In the genomic region with DNA sequence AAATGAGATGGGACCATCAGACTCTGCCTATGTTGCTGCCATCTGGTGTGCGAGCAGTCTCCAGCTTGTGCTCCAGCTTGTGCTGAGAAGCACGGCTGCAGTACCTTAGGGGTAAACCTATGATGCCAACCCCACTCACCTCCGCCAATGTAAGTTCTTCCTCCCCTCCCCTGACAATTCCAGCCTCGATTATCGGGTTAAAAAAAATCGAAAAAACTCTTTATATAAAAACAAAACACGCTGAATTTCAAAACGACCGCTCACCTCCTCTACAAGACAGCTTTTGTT, we compare ENCODE assay signal across 9 mouse cellular contexts. TPM values are rescaled to one million over a fixed set of nuclear protein-coding genes. Genes with fewer than 3 reads are reported as not detected.
DNase-seq lines count a peak whose midpoint lies in the region; ATAC-seq and TF ChIP-seq lines count a peak whose summit lies in the region.
"Had no signal": no experiment of that assay in that cellular context is flagged by ENCODE, and none has a peak within 500 bp of the region (broad histone marks: within the 10 kb centered on the region; RNA-seq: fewer than 3 reads in every experiment).

No protein-coding gene starts in this region.

- no peak overlapping the region for H3K27ac ChIP-seq in hindbrain, embryonic 15.5 days (replicated peaks)
- H3K27ac ChIP-seq in hindbrain, embryonic 12.5 days: no peak overlapping the region
- H3K27ac ChIP-seq in CH12.LX (ENCODE audit: insufficient read depth, low read depth): no peak overlapping the region
- peak overlapping the region; percentile 77 for H3K27ac ChIP-seq in embryonic facial prominence, embryonic 14.5 days (replicated peaks; ENCODE audit: low read depth, low read length)
- peak overlapping the region; percentile 71 for H3K27ac ChIP-seq in intestine, embryonic 16.5 days (ENCODE audit: low read length)

- no peaks in the 10 kb centered on the region for H3K9me3 ChIP-seq in hindbrain, embryonic 15.5 days
- no peaks in the 10 kb centered on the region for H3K9me3 ChIP-seq in hindbrain, embryonic 12.5 days (replicated peaks)
- no peaks in the 10 kb centered on the region for H3K9me3 ChIP-seq in CH12.LX (replicated peaks; ENCODE audit: low read length)
- H3K9me3 ChIP-seq in embryonic facial prominence, embryonic 14.5 days (ENCODE audit: control insufficient read depth, low read length): no peaks in the 10 kb centered on the region
- no peaks in the 10 kb centered on the region for H3K9me3 ChIP-seq in intestine, embryonic 16.5 days (ENCODE audit: control insufficient read depth, low read length)

- no peaks in the 10 kb centered on the region for H3K79me2 ChIP-seq in CH12.LX (replicated peaks; ENCODE audit: control insufficient read depth, extremely low read depth, insufficient read depth, poor library complexity, severe bottlenecking)

- peak in 1 of 2 experiments; percentile 23; a peak in 1 of 4 replicates for TF ChIP-seq CTCF in CH12.LX (conservative IDR thresholded peaks at IDR 0.05 in 1 of 2, IDR thresholded peaks at IDR 0.05 in 1 of 2; ENCODE audit: low read depth in 2 of 2, low read length in 2 of 2)

- no peaks in the 10 kb centered on the region for H3K36me3 ChIP-seq in hindbrain, embryonic 15.5 days
- H3K36me3 ChIP-seq in hindbrain, embryonic 12.5 days: no peaks in the 10 kb centered on the region
- H3K36me3 ChIP-seq in CH12.LX (replicated peaks in 1 of 2; ENCODE audit: control insufficient read depth in 1 of 2, insufficient read depth in 1 of 2, low read length in 1 of 2): no peaks in the 10 kb centered on the region
- H3K36me3 ChIP-seq in embryonic facial prominence, embryonic 14.5 days (ENCODE audit: control insufficient read depth, insufficient read depth, low read length): no peaks in the 10 kb centered on the region
- no peaks in the 10 kb centered on the region for H3K36me3 ChIP-seq in intestine, embryonic 16.5 days (ENCODE audit: control insufficient read depth, insufficient read depth, low read length)

- H3K4me3 ChIP-seq in hindbrain, embryonic 15.5 days: no peak overlapping the region
- no peak overlapping the region for H3K4me3 ChIP-seq in hindbrain, embryonic 12.5 days
- H3K4me3 ChIP-seq in CH12.LX (replicated peaks in 1 of 3; ENCODE audit: low read depth in 2 of 3, low read length in 2 of 3, poor library complexity in 1 of 3): no peak overlapping the region
- H3K4me3 ChIP-seq in embryonic facial prominence, embryonic 14.5 days (ENCODE audit: low read depth, low read length): peak overlapping the region; percentile 33
- H3K4me3 ChIP-seq in intestine, embryonic 16.5 days (ENCODE audit: low read length): peak overlapping the region; percentile 43

- in situ Hi-C loops in CH12.LX (cut with MboI; ENCODE audit: low pct_ligation_motif_present, low pct_unique_long_range_greater_than_20kb, low sequenced_read_pairs): no loop called here

- under 1% methylated on average over 9 of the region's 9 CpGs for WGBS in hindbrain, embryonic 15.5 days
- WGBS in hindbrain, embryonic 12.5 days: 1% methylated on average over 9 of the region's 9 CpGs
- under 1% methylated on average over 9 of the region's 9 CpGs for WGBS in embryonic facial prominence, embryonic 14.5 days
- WGBS in intestine, embryonic 16.5 days: 6% methylated on average over 9 of the region's 9 CpGs

- no peak for TF ChIP-seq POLR2A in CH12.LX (IDR thresholded peaks at IDR 0.05; ENCODE audit: low read depth, low read length)

- peak; percentile 3 for TF ChIP-seq RAD21 in CH12.LX (IDR thresholded peaks at IDR 0.05; ENCODE audit: low read depth, low read length)

- 0 out of 2 replicates have a peak, but pooled peaks have one; percentile 67 for ATAC-seq in hindbrain, embryonic 15.5 days (ENCODE audit: low FRiP score, low read depth)
- ATAC-seq in hindbrain, embryonic 12.5 days (ENCODE audit: low FRiP score): no peak
- no peak for ATAC-seq in embryonic facial prominence, embryonic 14.5 days (ENCODE audit: low read depth)
- ATAC-seq in intestine, embryonic 16.5 days: no peak

- peaks cover 4% of the 10 kb centered on the region for H3K4me1 ChIP-seq in hindbrain, embryonic 15.5 days (replicated peaks)
- H3K4me1 ChIP-seq in hindbrain, embryonic 12.5 days: peaks cover 3% of the 10 kb centered on the region; the same call in 1 of the 2 replicates
- H3K4me1 ChIP-seq in CH12.LX (ENCODE audit: control insufficient read depth in 1 of 2, insufficient read depth in 2 of 2): no peaks in the 10 kb centered on the region
- H3K4me1 ChIP-seq in embryonic facial prominence, embryonic 14.5 days (ENCODE audit: control insufficient read depth, insufficient read depth, low read length): no peaks in the 10 kb centered on the region
- 0 out of 2 replicates have a peak, but pooled peaks cover under 1% of the 10 kb centered on the region for H3K4me1 ChIP-seq in intestine, embryonic 16.5 days (ENCODE audit: control insufficient read depth, insufficient read depth, low read length)

- TF ChIP-seq EP300 in CH12.LX (IDR thresholded peaks at IDR 0.05; ENCODE audit: low read length): no peak

- H3K9ac ChIP-seq in hindbrain, embryonic 15.5 days: no peak overlapping the region
- H3K9ac ChIP-seq in hindbrain, embryonic 12.5 days: no peak overlapping the region
- H3K9ac ChIP-seq in CH12.LX (ENCODE audit: insufficient read depth, low read depth): no peak overlapping the region
- peak overlapping the region; percentile 62 for H3K9ac ChIP-seq in embryonic facial prominence, embryonic 14.5 days (ENCODE audit: low read depth, low read length)
- peak overlapping the region; percentile 61 for H3K9ac ChIP-seq in intestine, embryonic 16.5 days (ENCODE audit: low read depth, low read length)

- H3K4me2 ChIP-seq in hindbrain, embryonic 15.5 days: no peak overlapping the region
- H3K4me2 ChIP-seq in hindbrain, embryonic 12.5 days (replicated peaks): no peak overlapping the region
- peak overlapping the region; percentile 90; the same call in 1 of the 2 replicates for H3K4me2 ChIP-seq in CH12.LX (ENCODE audit: insufficient read depth, low read depth, poor library complexity, severe bottlenecking)
- peak overlapping the region; percentile 53 for H3K4me2 ChIP-seq in embryonic facial prominence, embryonic 14.5 days (ENCODE audit: low read depth, low read length)
- H3K4me2 ChIP-seq in intestine, embryonic 16.5 days (ENCODE audit: low read depth, low read length): peak overlapping the region; percentile 49

- no peak for DNase-seq in CH12.LX (ENCODE audit: extremely low read depth)
- no peak for DNase-seq in embryonic facial prominence, embryonic 14.5 days (ENCODE audit: low spot score)
- DNase-seq in adrenal gland, postnatal 25 days: no peak
- no peak for DNase-seq in cerebellum, adult 11-12 months
- no peak for DNase-seq in right cerebral cortex, adult 18-20 months
- DNase-seq: thymus, postnatal 25 days had no signal

- H3K27me3 ChIP-seq in hindbrain, embryonic 15.5 days: peaks cover 95% of the 10 kb centered on the region
- peaks cover 99% of the 10 kb centered on the region for H3K27me3 ChIP-seq in hindbrain, embryonic 12.5 days
- H3K27me3 ChIP-seq in CH12.LX (replicated peaks): no peaks in the 10 kb centered on the region
- peaks cover 99% of the 10 kb centered on the region for H3K27me3 ChIP-seq in embryonic facial prominence, embryonic 14.5 days (replicated peaks; ENCODE audit: control insufficient read depth, insufficient read depth, low read length)
- peaks cover 28% of the 10 kb centered on the region for H3K27me3 ChIP-seq in intestine, embryonic 16.5 days (replicated peaks; ENCODE audit: control insufficient read depth, insufficient read depth, low read length)

- dilution Hi-C loops in CH12.LX (cut with MboI; ENCODE audit: extremely low pct_ligation_motif_present, extremely low pct_unique_long_range_greater_than_20kb, low sequenced_read_pairs): no loop called here

TF ChIP-seq in CH12.LX, 34 proteins besides CTCF, POLR2A, EP300 and RAD21:
- no peak for TF ChIP-seq MAFK (IDR thresholded peaks at IDR 0.05; ENCODE audit: insufficient replicate concordance, low read length)
- TF ChIP-seq SMC3 (IDR thresholded peaks at IDR 0.05; ENCODE audit: low read depth, low read length): peak; percentile 33

RNA-seq across cellular contexts. Expression of gene Hand2, which starts 12.6 kb away (rescaled TPM):
- not detected in 2 replicates for polyA plus RNA-seq in hindbrain, embryonic 15.5 days (2015; fragmentation: Nextera tagmentation; extraction: Ambion mirVana)
- not detected in 2 replicates for polyA plus RNA-seq in hindbrain, embryonic 12.5 days (2016; fragmentation: Nextera tagmentation; extraction: Ambion mirVana)
- total RNA-seq in CH12.LX (2012; rRNA removed): not detected in 2 replicates
- total RNA-seq in CH12.LX (2014; rRNA removed): not detected in 2 replicates
- not detected in 2 replicates for polyA plus RNA-seq in CH12.LX (2012; ENCODE audit: insufficient read length, low read depth)
- 2.9 and 3.6 TPM in 2 replicates for polyA plus RNA-seq in embryonic facial prominence, embryonic 14.5 days (2014; fragmentation: Nextera tagmentation; extraction: Ambion mirVana)
- 4.1 and 5.1 TPM in 2 replicates for polyA plus RNA-seq in intestine, embryonic 16.5 days (2015; fragmentation: Nextera tagmentation; extraction: Ambion mirVana)
- total RNA-seq in adrenal gland, postnatal 25 days (2021): 31.1 and 40.4 TPM in 2 replicates

Comparison
In these comparisons a context has a peak if more than half of its experiments do, and no peak if none do; other contexts are left out.
1. H3K27ac ChIP-seq: peak in embryonic facial prominence, embryonic 14.5 days (single experiment) and intestine, embryonic 16.5 days (single experiment); none in hindbrain, embryonic 15.5 days (single experiment), hindbrain, embryonic 12.5 days (single experiment) and CH12.LX (single experiment).
2. H3K4me2 ChIP-seq: peak in CH12.LX (single experiment), embryonic facial prominence, embryonic 14.5 days (single experiment) and intestine, embryonic 16.5 days (single experiment); none in hindbrain, embryonic 15.5 days (single experiment) and hindbrain, embryonic 12.5 days (single experiment).
3. H3K4me3 ChIP-seq: peak in embryonic facial prominence, embryonic 14.5 days (single experiment) and intestine, embryonic 16.5 days (single experiment); none in hindbrain, embryonic 15.5 days (single experiment), hindbrain, embryonic 12.5 days (single experiment) and CH12.LX (0 of 3).
4. H3K9ac ChIP-seq: peak in embryonic facial prominence, embryonic 14.5 days (single experiment) and intestine, embryonic 16.5 days (single experiment); none in hindbrain, embryonic 15.5 days (single experiment), hindbrain, embryonic 12.5 days (single experiment) and CH12.LX (single experiment).